Mouse (Mus musculus) liver, embryonic 13.5 days (tissue): ENCODE results near the gene Rtn4rl1. TPM values are rescaled to one million over a fixed set of nuclear protein-coding genes. Genes with fewer than 3 reads are reported as not detected.

ENCODE experiments used
- ATAC-seq: fragments of 200-750 bp; cut with Nextera tagmentation; 2 replicates; pipeline ENCODE4 v1.8.0; 2017; ENCODE audit warnings: low read depth, mild to moderate bottlenecking, moderate number of reproducible peaks, moderate library complexity
- DNase-seq: peaks from one replicate; pipeline ENCODE4 v3.0.0; 2022
- H3K27ac ChIP-seq: fragments of 300-500 bp; sonication (generic); 2 replicates; pipeline ENCODE4 v1.5.1; 2015; ENCODE audit warnings: moderate library complexity, mild to moderate bottlenecking, inconsistent platforms
- H3K27me3 ChIP-seq: fragments of 300-500 bp; sonication (generic); 2 replicates; pipeline ENCODE4 v1.6.1; 2015; ENCODE audit warnings: mild to moderate bottlenecking, inconsistent platforms
- H3K36me3 ChIP-seq: fragments of 300-500 bp; sonication (generic); 2 replicates; pipeline ENCODE4 v1.6.1; 2015; ENCODE audit warnings: mild to moderate bottlenecking, inconsistent platforms
- H3K4me1 ChIP-seq: fragments of 300-500 bp; sonication (generic); replicated peaks from 2 replicates; pipeline ENCODE4 v1.6.1; 2015; ENCODE audit warnings: inconsistent platforms
- H3K4me2 ChIP-seq: fragments of 300-500 bp; sonication (generic); 2 replicates; pipeline ENCODE4 v1.6.1; 2015; ENCODE audit warnings: inconsistent platforms, mild to moderate bottlenecking, moderate library complexity
- H3K4me3 ChIP-seq: fragments of 300-500 bp; sonication (generic); replicated peaks from 2 replicates; pipeline ENCODE4 v1.5.1; 2015; ENCODE audit warnings: mild to moderate bottlenecking, inconsistent platforms
- H3K9ac ChIP-seq: fragments of 300-500 bp; sonication (generic); 2 replicates; pipeline ENCODE4 v1.6.1; 2015; ENCODE audit warnings: mild to moderate bottlenecking, inconsistent platforms
- H3K9me3 ChIP-seq: fragments of 300-500 bp; sonication (generic); replicated peaks from 2 replicates; pipeline ENCODE4 v1.6.1; 2016; ENCODE audit warnings: inconsistent platforms
- WGBS: fragments of 180-500 bp; shearing (Covaris S2); methylation state at CpG from one replicate; pipeline ENCODE4 v1.1.7; 2015; ENCODE audit not compliant: insufficient replicate concordance; 5-methylcytosine and 5-hydroxymethylcytosine counted together
- polyA plus RNA-seq: library from polyadenylated mRNA; unstranded; fragments of >200 nt; fragmentation: Nextera tagmentation; extraction: Ambion mirVana; gene quantifications from 2 replicates; pipeline ENCODE4 v1.2.1, GENCODE M21; 2015

Rtn4rl1 gene
- polyA plus RNA-seq, 1 experiment from 2014 or later: 0.78 TPM

- H3K4me3 ChIP-seq: no peak overlapping the region
- no peak overlapping the region for H3K4me2 ChIP-seq
- DNase-seq: no peak
- no peak overlapping the region for H3K27ac ChIP-seq
- no peaks in the 10 kb centered on the region for H3K9me3 ChIP-seq
- peaks cover 60% of the 10 kb centered on the region for H3K4me1 ChIP-seq
- WGBS: 38% methylated on average over 9 of the region's 9 CpGs
- H3K36me3 ChIP-seq: no peaks in the 10 kb centered on the region
- no peak overlapping the region for H3K9ac ChIP-seq
- ATAC-seq: no peak
- H3K27me3 ChIP-seq: peaks cover 18% of the 10 kb centered on the region
Observed at GRCm38 (mm10) chr11:75204472-75204871, 10.9 kb downstream of the Rtn4rl1 start.

GRCm38 (mm10) chr11:75206347-75206746, 12.8 kb downstream of the Rtn4rl1 start:
- WGBS: 68% methylated on average over 4 of the region's 4 CpGs
- DNase-seq (no peak), ATAC-seq (no peak)
- H3K36me3 ChIP-seq: no peaks in the 10 kb centered on the region
- 0 out of 2 replicates have a peak, but pooled peaks cover under 1% of the 10 kb centered on the region for H3K27me3 ChIP-seq
- H3K27ac ChIP-seq: no peak overlapping the region
- H3K9me3 ChIP-seq: no peaks in the 10 kb centered on the region
- H3K4me3 ChIP-seq: no peak overlapping the region
- H3K4me1 ChIP-seq: peaks cover 75% of the 10 kb centered on the region
- no peak overlapping the region for H3K4me2 ChIP-seq
- no peak overlapping the region for H3K9ac ChIP-seq

GRCm38 (mm10) chr11:75209363-75209762, 15.8 kb downstream of the Rtn4rl1 start:
- H3K4me2 ChIP-seq: peak overlapping the region; percentile 53; the same call in 1 of the 2 replicates
- ATAC-seq: no peak
- no peaks in the 10 kb centered on the region for H3K9me3 ChIP-seq
- H3K4me1 ChIP-seq: peaks cover 81% of the 10 kb centered on the region
- H3K36me3 ChIP-seq: no peaks in the 10 kb centered on the region
- 44% methylated on average over 4 of the region's 4 CpGs for WGBS
- H3K4me3 ChIP-seq: no peak overlapping the region
- peaks cover 12% of the 10 kb centered on the region for H3K27me3 ChIP-seq
- DNase-seq: no peak
- H3K9ac ChIP-seq: peak overlapping the region; percentile 57
- H3K27ac ChIP-seq: peak overlapping the region; percentile 83

DNA sequence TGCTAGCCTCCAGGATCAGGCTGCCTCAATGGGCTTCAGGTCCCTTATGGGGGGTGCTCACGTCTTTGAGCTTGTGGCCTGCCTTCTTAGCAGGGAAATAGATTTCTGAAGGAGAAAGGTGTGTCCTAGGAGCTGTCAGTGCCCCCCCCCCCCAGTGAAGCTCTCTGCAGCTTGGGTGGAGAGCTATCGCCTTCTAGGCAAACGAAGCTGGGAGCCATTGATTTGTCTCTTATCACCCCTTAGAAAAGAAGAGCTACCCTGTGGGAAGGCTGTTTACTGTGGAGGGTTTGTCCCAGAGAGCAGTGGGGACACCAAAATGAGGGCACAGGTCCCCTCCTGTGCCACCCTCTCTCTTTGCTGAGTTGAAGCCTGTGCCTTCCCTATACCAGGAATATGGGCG, 16.5 kb downstream of the Rtn4rl1 start:
- DNase-seq: peak; percentile 56
- Histone ChIP-seq H3K9me3 (no peaks in the 10 kb centered on the region), H3K27me3 (peaks cover 19% of the 10 kb centered on the region), H3K9ac (peak overlapping the region; percentile 57), H3K36me3 (no peaks in the 10 kb centered on the region), H3K27ac (peak overlapping the region; percentile 83), H3K4me3 (no peak overlapping the region), H3K4me1 (peaks cover 76% of the 10 kb centered on the region), H3K4me2 (peak overlapping the region; percentile 53)
- ATAC-seq: peak; percentile 86
- WGBS: 43% methylated on average over 4 of the region's 4 CpGs

- no peak for DNase-seq
- Histone ChIP-seq H3K27me3 (peaks cover 26% of the 10 kb centered on the region), H3K4me1 (peaks cover 76% of the 10 kb centered on the region), H3K4me2 (0 out of 2 replicates have a peak overlapping the region, but pooled peaks have one; percentile 53), H3K9ac (peak overlapping the region; percentile 26; the same call in 1 of the 2 replicates), H3K27ac (peak overlapping the region; percentile 83), H3K36me3 (no peaks in the 10 kb centered on the region), H3K9me3 (no peaks in the 10 kb centered on the region), H3K4me3 (no peak overlapping the region)
- WGBS: 45% methylated on average over 6 of the region's 6 CpGs
- no peak for ATAC-seq
Observed at GRCm38 (mm10) chr11:75210755-75211154, 17.2 kb downstream of the Rtn4rl1 start.

DNA sequence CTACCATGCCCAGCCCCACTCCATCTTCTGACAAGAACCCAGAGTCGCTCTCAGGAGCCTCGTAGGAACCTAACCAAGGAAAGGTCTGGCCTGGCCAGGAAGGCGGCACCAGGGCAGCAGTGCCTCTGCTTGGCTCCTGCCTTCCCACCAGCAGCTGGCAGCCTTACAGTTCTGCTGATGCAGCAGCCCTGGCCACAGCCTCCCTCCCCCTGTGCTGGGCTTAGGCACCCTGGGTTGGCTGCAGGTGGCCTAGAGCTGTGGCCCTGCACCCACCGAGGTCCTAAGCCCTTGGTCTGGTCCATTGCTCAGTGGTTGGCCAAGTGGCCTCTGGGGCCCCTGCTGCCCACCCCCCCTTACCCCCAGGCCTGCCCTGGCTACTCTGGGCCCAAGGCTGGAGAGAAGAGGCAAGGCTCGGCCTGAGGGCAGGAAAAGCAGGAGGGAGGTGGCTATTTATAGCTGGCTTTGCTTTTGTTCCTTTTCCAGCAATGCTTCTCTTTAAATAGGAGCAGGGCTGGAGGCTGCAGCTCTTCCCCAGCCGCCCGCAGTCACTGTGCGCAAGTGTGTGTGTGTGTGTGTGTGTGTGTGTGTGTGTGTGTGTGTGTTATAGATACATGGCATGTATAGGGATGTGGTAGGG, 18.6 kb downstream of the Rtn4rl1 start:
- peaks cover 33% of the 10 kb centered on the region for H3K27me3 ChIP-seq
- peak overlapping the region; percentile 68 for H3K27ac ChIP-seq
- peaks cover 79% of the 10 kb centered on the region for H3K4me1 ChIP-seq
- H3K36me3 ChIP-seq: no peaks in the 10 kb centered on the region
- ATAC-seq (no peak), DNase-seq (no peak)
- H3K4me2 ChIP-seq: no peak overlapping the region
- H3K4me3 ChIP-seq: no peak overlapping the region
- H3K9ac ChIP-seq: no peak overlapping the region
- no peaks in the 10 kb centered on the region for H3K9me3 ChIP-seq
- WGBS: 65% methylated on average over 8 of the region's 8 CpGs

- 49% methylated on average over 2 of the region's 3 CpGs for WGBS
- no peak for DNase-seq
Observed at GRCm38 (mm10) chr11:75212876-75213275, 19.3 kb downstream of the Rtn4rl1 start.

GRCm38 (mm10) chr11:75213372-75214080, 19.9 kb downstream of the Rtn4rl1 start:
- peak overlapping the region; percentile 55 for H3K4me2 ChIP-seq
- WGBS: 26% methylated on average over 35 of the region's 35 CpGs
- peak overlapping the region; percentile 25 for H3K4me3 ChIP-seq
- H3K27me3 ChIP-seq: peaks cover 36% of the 10 kb centered on the region
- H3K36me3 ChIP-seq: no peaks in the 10 kb centered on the region
- no peaks in the 10 kb centered on the region for H3K9me3 ChIP-seq
- ATAC-seq (peak; percentile 32), DNase-seq (no peak)
- peak overlapping the region; percentile 41 for H3K9ac ChIP-seq
- peaks cover 72% of the 10 kb centered on the region for H3K4me1 ChIP-seq
- peak overlapping the region; percentile 69 for H3K27ac ChIP-seq

More at GRCm38 (mm10) chr11:75212876-75213275, 19.3 kb downstream of the Rtn4rl1 start:
- Histone ChIP-seq H3K4me3 (no peak overlapping the region), H3K4me1 (peaks cover 79% of the 10 kb centered on the region), H3K4me2 (no peak overlapping the region), H3K9me3 (no peaks in the 10 kb centered on the region), H3K36me3 (no peaks in the 10 kb centered on the region), H3K27me3 (peaks cover 36% of the 10 kb centered on the region), H3K27ac (peak overlapping the region; percentile 50), H3K9ac (no peak overlapping the region)
- no peak for ATAC-seq

GRCm38 (mm10) chr11:75214081-75214950, 20.7 kb downstream of the Rtn4rl1 start:
- peak overlapping the region; percentile 41; the same call in 1 of the 2 replicates for H3K9ac ChIP-seq
- WGBS: 33% methylated on average over 13 of the region's 13 CpGs
- peaks cover 65% of the 10 kb centered on the region for H3K4me1 ChIP-seq
- H3K4me3 ChIP-seq: peak overlapping the region; percentile 25
- H3K27me3 ChIP-seq: peaks cover 36% of the 10 kb centered on the region
- no peak for ATAC-seq
- DNase-seq: no peak
- peak overlapping the region; percentile 55 for H3K4me2 ChIP-seq
- peak overlapping the region; percentile 39 for H3K27ac ChIP-seq
- H3K36me3 ChIP-seq: no peaks in the 10 kb centered on the region
- H3K9me3 ChIP-seq: no peaks in the 10 kb centered on the region

GRCm38 (mm10) chr11:75220115-75220514, 26.5 kb downstream of the Rtn4rl1 start:
- Histone ChIP-seq H3K27me3 (peaks cover 25% of the 10 kb centered on the region), H3K27ac (no peak overlapping the region), H3K36me3 (no peaks in the 10 kb centered on the region), H3K4me2 (no peak overlapping the region), H3K4me1 (peaks cover 31% of the 10 kb centered on the region), H3K9ac (no peak overlapping the region), H3K9me3 (no peaks in the 10 kb centered on the region), H3K4me3 (no peak overlapping the region)
- 45% methylated on average over 9 of the region's 9 CpGs for WGBS
- no peak for DNase-seq
- ATAC-seq: no peak
